8 mouse cellular contexts compared by ENCODE assay signal in genomic region chr8:46152064-46153031, GRCm38 (mm10). TPM values are rescaled to one million over a fixed set of nuclear protein-coding genes. Genes with fewer than 3 reads are reported as not detected.
DNase-seq lines count a peak whose midpoint lies in the region; ATAC-seq and TF ChIP-seq lines count a peak whose summit lies in the region.

TSS of gene Snx25 (minus strand) at chr8:46152159.

- H3K27ac ChIP-seq in heart, embryonic 13.5 days (replicated peaks) = peak within 1 kb of the TSS; percentile 68
- H3K27ac ChIP-seq in liver, embryonic 15.5 days (replicated peaks) = peak within 1 kb of the TSS; percentile 45
- H3K27ac ChIP-seq in neural tube, embryonic 12.5 days = peak within 1 kb of the TSS; percentile 46; the same call in 1 of the 2 replicates
- H3K27ac ChIP-seq in stomach, postnatal 0 days (replicated peaks) = peak within 1 kb of the TSS; percentile 65

- H3K9ac ChIP-seq in heart, embryonic 13.5 days = peak within 1 kb of the TSS; percentile 96
- peak within 1 kb of the TSS; percentile 76 for H3K9ac ChIP-seq in liver, embryonic 15.5 days
- H3K9ac ChIP-seq in neural tube, embryonic 12.5 days = peak within 1 kb of the TSS; percentile 87
- H3K9ac ChIP-seq in stomach, postnatal 0 days (ENCODE audit: low read length) = peak within 1 kb of the TSS; percentile 82

- ATAC-seq in heart, embryonic 13.5 days (ENCODE audit: extremely low read depth, insufficient number of reproducible peaks, low FRiP score, low TSS enrichment) = peak; percentile 81
- peak; percentile 86 for ATAC-seq in liver, embryonic 15.5 days (ENCODE audit: insufficient read depth)
- peak; percentile 88 for ATAC-seq in neural tube, embryonic 12.5 days (ENCODE audit: low FRiP score, low read depth)
- peak; percentile 85 for ATAC-seq in stomach, postnatal 0 days (ENCODE audit: low FRiP score, low TSS enrichment)

- no peak for TF ChIP-seq EP300 in stomach, postnatal 0 days (optimal IDR thresholded peaks at IDR 0.05)

- H3K36me3 ChIP-seq in erythroblast, embryonic 14.5 days (ENCODE audit: control insufficient read depth) = no peaks in the 10 kb centered on the region
- H3K36me3 ChIP-seq in heart, embryonic 13.5 days = no peaks in the 10 kb centered on the region
- no peaks in the 10 kb centered on the region for H3K36me3 ChIP-seq in liver, embryonic 15.5 days (replicated peaks)
- H3K36me3 ChIP-seq in neural tube, embryonic 12.5 days = no peaks in the 10 kb centered on the region
- no peaks in the 10 kb centered on the region for H3K36me3 ChIP-seq in stomach, postnatal 0 days (ENCODE audit: control insufficient read depth, insufficient read depth, low read length)

- peaks cover 40% of the 10 kb centered on the region for H3K27me3 ChIP-seq in erythroblast, embryonic 14.5 days (ENCODE audit: control insufficient read depth)
- H3K27me3 ChIP-seq in heart, embryonic 13.5 days (replicated peaks) = peaks cover 17% of the 10 kb centered on the region
- peaks cover 39% of the 10 kb centered on the region for H3K27me3 ChIP-seq in liver, embryonic 15.5 days
- H3K27me3 ChIP-seq in neural tube, embryonic 12.5 days (replicated peaks) = no peaks in the 10 kb centered on the region
- no peaks in the 10 kb centered on the region for H3K27me3 ChIP-seq in stomach, postnatal 0 days (ENCODE audit: control insufficient read depth, insufficient read depth, low read length)

- peak within 1 kb of the TSS; percentile 77 for H3K4me2 ChIP-seq in heart, embryonic 13.5 days
- peak within 1 kb of the TSS; percentile 99 for H3K4me2 ChIP-seq in liver, embryonic 15.5 days
- peak within 1 kb of the TSS; percentile 89 for H3K4me2 ChIP-seq in neural tube, embryonic 12.5 days (replicated peaks)
- peak within 1 kb of the TSS; percentile 97 for H3K4me2 ChIP-seq in stomach, postnatal 0 days (replicated peaks; ENCODE audit: low read depth)

- peak within 1 kb of the TSS; percentile 80 for H3K4me3 ChIP-seq in erythroblast, embryonic 14.5 days (replicated peaks)
- H3K4me3 ChIP-seq in heart, embryonic 13.5 days = peak within 1 kb of the TSS; percentile 91
- peak within 1 kb of the TSS; percentile 78 for H3K4me3 ChIP-seq in liver, embryonic 15.5 days (replicated peaks)
- peak within 1 kb of the TSS; percentile 87 for H3K4me3 ChIP-seq in neural tube, embryonic 12.5 days
- peak within 1 kb of the TSS; percentile 72 for H3K4me3 ChIP-seq in stomach, postnatal 0 days (ENCODE audit: low read depth, low read length)

- no peak for TF ChIP-seq CTCF in stomach, postnatal 0 days (IDR thresholded peaks at IDR 0.05; ENCODE audit: low read depth)

- WGBS in heart, embryonic 13.5 days = 3% methylated on average over 66 of the region's 103 CpGs
- WGBS in liver, embryonic 15.5 days (ENCODE audit: insufficient replicate concordance) = 3% methylated on average over 73 of the region's 103 CpGs
- WGBS in neural tube, embryonic 12.5 days = 2% methylated on average over 84 of the region's 103 CpGs
- WGBS in stomach, postnatal 0 days = 5% methylated on average over 45 of the region's 103 CpGs

- no peaks in the 10 kb centered on the region for H3K9me3 ChIP-seq in erythroblast, embryonic 14.5 days (ENCODE audit: control insufficient read depth, low read length)
- no peaks in the 10 kb centered on the region for H3K9me3 ChIP-seq in heart, embryonic 13.5 days
- no peaks in the 10 kb centered on the region for H3K9me3 ChIP-seq in liver, embryonic 15.5 days (replicated peaks)
- H3K9me3 ChIP-seq in neural tube, embryonic 12.5 days = no peaks in the 10 kb centered on the region
- H3K9me3 ChIP-seq in stomach, postnatal 0 days (ENCODE audit: control insufficient read depth, low read length) = no peaks in the 10 kb centered on the region

- peaks cover 21% of the 10 kb centered on the region for H3K4me1 ChIP-seq in erythroblast, embryonic 14.5 days (ENCODE audit: control insufficient read depth)
- peaks cover 27% of the 10 kb centered on the region for H3K4me1 ChIP-seq in heart, embryonic 13.5 days
- peaks cover 35% of the 10 kb centered on the region for H3K4me1 ChIP-seq in liver, embryonic 15.5 days (replicated peaks)
- peaks cover 7% of the 10 kb centered on the region for H3K4me1 ChIP-seq in neural tube, embryonic 12.5 days
- no peaks in the 10 kb centered on the region for H3K4me1 ChIP-seq in stomach, postnatal 0 days (replicated peaks; ENCODE audit: control insufficient read depth, insufficient read depth)

- DNase-seq in CD4-positive, CD25-positive, alpha-beta regulatory T cell, adult 2 months (ENCODE audit: low read depth, low spot score) = peak; percentile 94
- DNase-seq in brain, embryonic 18.5 days (ENCODE audit: low read depth, low spot score) = peak; percentile 60
- DNase-seq in kidney, postnatal 10 days = peak; percentile 94
- peak; percentile 85 for DNase-seq in stomach, postnatal 0 days (ENCODE audit: low spot score)

RNA-seq across cellular contexts. Expression of gene Snx25, which starts in this region (rescaled TPM):
- 0.32 and 0.38 TPM in 2 replicates for polyA plus RNA-seq in erythroblast, embryonic 14.5 days (2012)
- 3.3 and 4.8 TPM in 2 replicates for polyA plus RNA-seq in heart, embryonic 13.5 days (2015; fragmentation: Nextera tagmentation; extraction: Ambion mirVana)
- polyA plus RNA-seq in liver, embryonic 15.5 days (2015; fragmentation: Nextera tagmentation; extraction: Ambion mirVana) = 3.1 and 3.6 TPM in 2 replicates
- polyA plus RNA-seq in neural tube, embryonic 12.5 days (2016; fragmentation: Nextera tagmentation; extraction: Ambion mirVana) = 6.7 and 9.1 TPM in 2 replicates
- 3.1 and 4.3 TPM in 2 replicates for polyA plus RNA-seq in stomach, postnatal 0 days (2015; fragmentation: Nextera tagmentation; extraction: Ambion mirVana)

Comparison
In these comparisons a context has a peak if more than half of its experiments do, and no peak if none do; other contexts are left out.
1. Peak in every context shown above with its lines: DNase-seq, ATAC-seq, H3K4me3 ChIP-seq and H3K27ac ChIP-seq.